Mouse (Mus musculus) c-Kit-positive CD71-positive TER-119-positive erythroid progenitor cells, embryonic 14.5 days (primary cell): ENCODE measurements around the gene Eml1.

Experiments
- DNase-seq: peaks from one replicate; pipeline ENCODE4 v3.0.0-alpha.2; 2013; ENCODE audit warnings: low spot score

Eml1 gene

GRCm38 (mm10) chr12:108551731-108552130 is 181.0 kb downstream of the Eml1 start:
- DNase-seq, result no peak

DNA sequence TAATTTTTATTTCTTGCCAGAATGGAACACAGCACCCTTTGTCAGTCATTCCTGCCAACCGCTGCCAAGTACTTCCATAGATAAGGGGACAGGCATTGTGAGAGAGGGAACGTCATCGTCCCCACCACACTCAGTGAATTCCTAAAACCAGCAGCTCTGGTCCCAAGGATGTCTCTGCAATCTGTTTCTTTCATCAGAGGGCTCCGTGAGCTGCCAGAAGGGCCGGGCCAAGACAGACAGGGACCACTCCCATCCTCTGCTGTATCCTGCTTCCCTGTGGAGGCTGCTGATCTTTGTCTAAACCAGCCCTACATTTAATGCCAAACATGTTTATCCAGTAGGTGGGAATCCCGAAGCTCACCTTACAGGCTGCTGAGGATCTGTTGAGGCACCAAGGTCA is 182.3 kb downstream of the Eml1 start:
- DNase-seq, result no peak

- DNase-seq, result peak; percentile 41
Observed at GRCm38 (mm10) chr12:108554120-108554841, 183.5 kb downstream of the Eml1 start, which contains the start of gene Evl. TSS of gene Evl (plus strand) at chr12:108554720.

GRCm38 (mm10) chr12:108554861-108555556 is 184.3 kb downstream of the Eml1 start:
- no peak for DNase-seq

- no peak for DNase-seq
Observed at GRCm38 (mm10) chr12:108558194-108558593, 187.4 kb downstream of the Eml1 start.

DNA sequence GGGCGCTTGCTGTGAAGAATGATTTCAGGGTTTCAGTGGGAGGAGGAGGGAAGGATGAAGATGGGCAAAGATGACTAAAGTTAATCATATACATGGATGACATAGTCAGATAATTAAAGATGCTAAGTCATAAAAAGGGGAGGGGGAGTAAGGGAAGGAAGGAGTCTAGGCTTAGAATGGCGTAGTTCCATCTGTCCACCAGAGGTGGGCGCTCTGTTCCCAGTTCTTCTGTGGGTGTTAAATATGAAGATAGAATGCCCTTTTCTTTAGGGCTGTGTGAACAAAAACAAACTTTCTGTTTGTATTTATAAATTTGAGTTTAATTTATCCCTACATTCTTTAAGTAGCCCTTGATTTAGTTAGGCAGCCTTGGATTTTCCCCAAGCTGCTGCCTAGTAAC is 192.5 kb downstream of the Eml1 start:
- DNase-seq, result no peak

DNA sequence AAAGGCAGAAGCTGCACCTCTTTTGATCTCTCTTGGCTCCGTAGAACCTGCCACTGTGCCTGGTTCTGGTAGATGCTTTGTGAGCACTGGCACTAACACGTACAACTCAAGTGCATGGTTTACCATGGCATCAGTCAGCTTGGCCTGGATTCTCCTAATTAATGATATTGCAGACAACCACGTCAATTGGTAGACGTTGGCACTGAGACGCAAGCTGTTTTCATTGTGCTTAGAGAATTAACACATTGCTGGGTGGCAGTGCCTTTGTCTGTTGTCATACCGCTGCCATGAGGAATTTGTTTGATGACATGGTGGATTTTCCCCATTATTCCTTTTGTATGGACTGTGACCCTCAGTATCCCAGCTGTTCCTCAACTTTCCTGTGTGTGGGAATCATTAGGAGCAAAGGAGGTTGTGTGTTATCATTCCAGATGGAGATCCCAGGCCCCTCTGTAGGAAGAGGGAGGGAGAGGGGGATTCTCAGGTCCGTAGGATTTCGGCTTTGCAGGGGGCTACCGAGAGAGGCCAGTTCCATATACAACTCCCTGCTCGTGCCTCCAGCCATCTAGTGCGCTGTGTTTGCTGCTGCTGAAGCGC is 194.3 kb downstream of the Eml1 start:
- DNase-seq, result no peak

- DNase-seq, result no peak
Observed at GRCm38 (mm10) chr12:108579156-108579871, 208.6 kb downstream of the Eml1 start.

DNA sequence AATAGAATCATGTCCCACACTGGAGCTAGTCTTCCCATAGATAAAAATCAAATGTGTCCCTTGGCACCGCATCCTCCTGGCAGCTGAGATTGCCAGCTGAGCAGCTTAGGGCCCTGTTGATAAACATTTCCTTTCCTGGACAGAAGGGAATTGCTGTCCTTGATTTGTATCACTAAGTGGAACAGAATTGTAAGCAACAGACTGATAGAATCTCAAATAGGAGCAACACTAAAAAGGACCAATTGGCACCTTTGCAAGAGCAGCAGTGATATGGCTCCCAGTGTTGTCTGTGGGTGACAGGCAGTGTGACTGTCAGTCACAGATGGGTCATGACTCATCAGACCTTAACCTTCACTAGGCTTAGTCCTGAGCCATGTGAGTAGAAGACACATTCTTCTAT is 213.0 kb downstream of the Eml1 start:
- no peak for DNase-seq
